Mouse (Mus musculus) heart, embryonic 16.5 days (tissue): ENCODE measurements around the gene St6galnac6. TPM values are rescaled to one million over a fixed set of nuclear protein-coding genes. Genes with fewer than 3 reads are reported as not detected.
A peak's percentile ranks its signal among the peaks of the same experiment; 100 is the strongest.

ENCODE experiments used
- ATAC-seq: fragments of 200-750 bp; cut with Nextera tagmentation; replicated peaks from 2 replicates; pipeline ENCODE4 v1.8.0; 2017; ENCODE audit warnings: moderate number of reproducible peaks; ENCODE audit not compliant: insufficient read depth, low FRiP score; ENCODE audit errors: extremely low read depth
- H3K27ac ChIP-seq: fragments of 300-500 bp; sonication (generic); 2 replicates; pipeline ENCODE4 v1.5.1; 2014; ENCODE audit warnings: mild to moderate bottlenecking, low read length, control low read depth, moderate library complexity
- H3K27me3 ChIP-seq: fragments of 300-500 bp; sonication (generic); 2 replicates; pipeline ENCODE4 v1.6.1; 2014; ENCODE audit warnings: low read length, mixed read lengths; ENCODE audit not compliant: control insufficient read depth, insufficient read depth
- H3K36me3 ChIP-seq: fragments of 300-500 bp; sonication (generic); 2 replicates; pipeline ENCODE4 v1.6.1; 2014; ENCODE audit not compliant: control insufficient read depth, insufficient read depth
- H3K4me1 ChIP-seq: fragments of 300-500 bp; sonication (generic); 2 replicates; pipeline ENCODE4 v1.6.1; 2014; ENCODE audit warnings: low read length, mixed read lengths; ENCODE audit not compliant: control insufficient read depth, insufficient read depth
- H3K4me2 ChIP-seq: fragments of 300-500 bp; sonication (generic); 2 replicates; pipeline ENCODE4 v1.6.1; 2014; ENCODE audit warnings: low read depth, mild to moderate bottlenecking, control low read depth, low read length
- H3K4me3 ChIP-seq: fragments of 300-500 bp; sonication (generic); 2 replicates; pipeline ENCODE4 v1.5.1; 2014; ENCODE audit warnings: mild to moderate bottlenecking, control low read depth, low read length
- H3K9ac ChIP-seq: fragments of 300-500 bp; sonication (generic); 2 replicates; pipeline ENCODE4 v1.6.1; 2014; ENCODE audit warnings: low read length, control low read depth
- H3K9me3 ChIP-seq: fragments of 300-500 bp; sonication (generic); replicated peaks from 2 replicates; pipeline ENCODE4 v1.6.1; 2016; ENCODE audit warnings: low read length; ENCODE audit not compliant: control insufficient read depth
- WGBS: fragments of 180-500 bp; shearing (Covaris S2); extraction: QIAGEN DNeasy Blood & Tissue Kit; methylation state at CpG from one replicate; pipeline ENCODE4 v1.1.7; 2014; 5-methylcytosine and 5-hydroxymethylcytosine counted together
- polyA plus RNA-seq: library from polyadenylated mRNA; unstranded; fragments of >200 nt; fragmentation: Nextera tagmentation; extraction: Ambion mirVana; gene quantifications from 2 replicates; pipeline ENCODE4 v1.2.1, GENCODE M21; 2015

St6galnac6 gene
- polyA plus RNA-seq, 1 experiment from 2014 or later, result 33.4 TPM

- Histone ChIP-seq H3K4me1 (peaks cover 47% of the 10 kb centered on the region), H3K9ac (peak overlapping the region; percentile 88), H3K4me3 (peak overlapping the region; percentile 80), H3K4me2 (peak overlapping the region; percentile 92), H3K27me3 (no peaks in the 10 kb centered on the region), H3K9me3 (no peaks in the 10 kb centered on the region), H3K27ac (peak overlapping the region; percentile 97), H3K36me3 (no peaks in the 10 kb centered on the region)
- ATAC-seq, result no peak
- WGBS, result 6% methylated on average over 34 of the region's 34 CpGs
These were observed 7.9 kb downstream of the St6galnac6 start for GRCm38 (mm10) chr2:32607262-32607947.

DNA sequence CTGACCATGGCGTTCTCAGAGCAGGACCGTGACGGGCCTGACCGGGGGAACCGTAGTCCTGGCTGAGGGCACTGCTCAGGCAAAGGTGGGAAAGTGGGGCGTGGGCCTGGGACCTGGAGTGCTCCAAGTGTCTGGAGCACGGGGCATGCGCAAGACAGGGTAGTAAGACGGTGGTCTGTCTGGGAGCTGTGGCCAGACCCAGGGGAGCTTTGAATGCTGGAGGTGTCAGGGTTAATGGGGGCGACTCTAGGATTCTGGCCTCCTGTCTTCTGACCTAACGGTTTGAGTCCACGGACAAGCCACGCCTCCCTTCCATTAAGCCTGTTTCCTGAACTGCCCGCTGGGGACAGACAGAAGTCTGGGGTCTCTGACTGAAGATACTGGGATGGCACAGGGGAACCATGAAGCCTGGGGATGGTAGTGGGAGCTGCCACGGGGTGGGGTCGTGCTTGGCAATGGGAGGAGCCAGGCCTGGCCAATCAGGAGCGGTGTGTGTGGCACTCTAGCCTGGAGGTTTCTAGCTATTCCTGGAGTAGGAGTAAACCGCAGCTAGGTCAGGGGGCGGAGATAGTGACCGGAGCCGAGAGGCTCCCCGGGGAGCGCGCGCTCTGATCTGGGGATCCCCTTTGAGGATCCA lies 8.8 kb downstream of the St6galnac6 start:
- Histone ChIP-seq H3K27ac (peak overlapping the region; percentile 97), H3K4me1 (peaks cover 46% of the 10 kb centered on the region), H3K9me3 (no peaks in the 10 kb centered on the region), H3K9ac (peak overlapping the region; percentile 78), H3K4me2 (peak overlapping the region; percentile 92), H3K27me3 (no peaks in the 10 kb centered on the region), H3K4me3 (peak overlapping the region; percentile 80), H3K36me3 (peaks cover 5% of the 10 kb centered on the region; the same call in 1 of the 2 replicates)
- 4% methylated on average over 25 of the region's 25 CpGs for WGBS
- peak; percentile 81 for ATAC-seq

- Histone ChIP-seq H3K4me1 (peaks cover 48% of the 10 kb centered on the region), H3K27me3 (no peaks in the 10 kb centered on the region), H3K4me2 (peak overlapping the region; percentile 92), H3K27ac (peak overlapping the region; percentile 97), H3K4me3 (peak overlapping the region; percentile 80), H3K9me3 (no peaks in the 10 kb centered on the region), H3K36me3 (peaks cover 5% of the 10 kb centered on the region; the same call in 1 of the 2 replicates), H3K9ac (peak overlapping the region; percentile 78)
- 39% methylated on average over 18 of the region's 18 CpGs for WGBS
- ATAC-seq, result peak; percentile 66
These were observed 9.4 kb downstream of the St6galnac6 start for GRCm38 (mm10) chr2:32608778-32609435.

DNA sequence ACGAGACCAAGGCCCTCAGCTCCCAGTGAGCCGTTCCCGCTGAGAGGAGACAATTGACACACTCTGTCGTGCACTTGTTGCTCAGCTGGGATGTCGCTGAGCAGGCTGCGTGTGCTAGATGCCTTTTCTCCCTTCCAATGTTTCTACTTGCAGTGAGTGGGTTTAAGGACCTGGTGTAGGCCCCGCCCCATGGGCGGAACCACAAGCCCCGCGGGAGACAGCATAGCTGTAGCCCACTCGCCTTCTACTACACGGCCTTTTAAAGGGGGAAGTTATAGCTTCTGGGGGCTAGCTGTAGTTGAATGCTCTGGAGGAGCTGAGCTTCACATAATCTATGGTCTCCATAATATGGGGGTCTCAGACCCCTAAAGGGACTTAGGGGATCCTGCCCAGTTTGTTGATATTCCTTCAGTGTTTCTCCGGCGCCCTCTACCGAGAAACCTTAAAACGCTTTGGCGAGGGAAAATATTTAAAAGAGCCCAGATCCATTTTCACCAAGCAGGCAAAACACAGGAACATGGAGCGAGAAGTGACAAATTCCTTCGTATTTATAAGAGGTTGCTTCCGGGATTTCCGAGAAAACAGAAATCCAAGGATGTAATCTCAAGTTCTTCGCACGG lies 11.2 kb downstream of the St6galnac6 start:
- Histone ChIP-seq H3K27me3 (no peaks in the 10 kb centered on the region), H3K4me2 (peak overlapping the region; percentile 92), H3K4me3 (peak overlapping the region; percentile 60), H3K27ac (peak overlapping the region; percentile 69), H3K36me3 (peaks cover 12% of the 10 kb centered on the region), H3K9ac (peak overlapping the region; percentile 69), H3K4me1 (peaks cover 44% of the 10 kb centered on the region), H3K9me3 (no peaks in the 10 kb centered on the region)
- ATAC-seq, result no peak
- WGBS, result 8% methylated on average over 23 of the region's 23 CpGs

DNA sequence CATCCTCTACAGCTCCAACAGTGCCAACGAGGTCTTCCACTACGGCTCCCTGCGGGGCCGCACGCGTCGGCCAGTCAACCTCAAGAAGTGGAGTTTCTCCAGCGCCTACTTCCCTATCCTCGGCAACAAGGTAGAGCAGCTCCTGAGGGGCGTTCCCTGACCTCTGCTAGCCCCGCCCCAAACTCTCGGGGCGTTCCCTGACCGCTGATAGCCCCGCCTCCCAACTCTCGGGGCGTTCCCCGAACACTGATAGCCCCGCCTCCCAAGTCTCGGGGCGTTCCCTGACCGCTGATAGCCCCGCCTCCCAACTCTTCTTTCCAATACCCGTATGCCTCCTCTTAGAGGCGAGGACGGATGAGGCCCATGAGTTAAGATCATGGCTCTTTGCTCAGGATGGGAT lies 12.8 kb downstream of the St6galnac6 start:
- WGBS, result 77% methylated on average over 26 of the region's 26 CpGs
- Histone ChIP-seq H3K4me2 (no peak overlapping the region), H3K4me3 (no peak overlapping the region), H3K9ac (no peak overlapping the region), H3K9me3 (no peaks in the 10 kb centered on the region), H3K27me3 (no peaks in the 10 kb centered on the region), H3K4me1 (peaks cover 40% of the 10 kb centered on the region), H3K36me3 (peaks cover 20% of the 10 kb centered on the region), H3K27ac (no peak overlapping the region)
- no peak for ATAC-seq

DNA sequence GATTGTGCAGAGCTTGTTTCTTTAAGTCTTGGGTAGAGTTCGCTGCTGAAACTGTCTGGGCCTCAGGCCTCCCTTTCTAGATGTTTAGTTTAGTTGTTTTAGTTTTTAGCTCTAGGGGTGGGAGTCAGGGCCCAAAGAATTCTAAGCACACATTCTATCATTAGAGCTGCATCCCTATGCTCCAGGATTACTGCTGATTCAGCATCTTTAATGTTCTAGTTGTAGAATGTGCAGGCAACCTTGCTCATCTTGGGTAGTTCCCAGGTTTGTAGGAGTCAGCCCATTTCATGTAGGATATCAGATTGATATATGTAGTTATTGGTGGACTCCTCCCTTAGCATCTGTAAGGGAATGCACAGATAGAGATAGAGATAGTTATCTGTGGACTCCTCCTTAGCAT lies 17.6 kb downstream of the St6galnac6 start:
- peaks cover 33% of the 10 kb centered on the region for H3K4me1 ChIP-seq
- peaks cover 3% of the 10 kb centered on the region; the same call in 1 of the 2 replicates for H3K9me3 ChIP-seq
- H3K4me3 ChIP-seq, result no peak overlapping the region
- peaks cover 37% of the 10 kb centered on the region for H3K36me3 ChIP-seq
- WGBS, result 95% methylated on average over 1 of the region's 1 CpGs
- H3K9ac ChIP-seq, result no peak overlapping the region
- H3K27me3 ChIP-seq, result no peaks in the 10 kb centered on the region
- no peak overlapping the region for H3K4me2 ChIP-seq
- no peak for ATAC-seq
- H3K27ac ChIP-seq, result no peak overlapping the region

GRCm38 (mm10) chr2:32617601-32618000 lies 18.1 kb downstream of the St6galnac6 start:
- no peak overlapping the region for H3K4me3 ChIP-seq

DNA sequence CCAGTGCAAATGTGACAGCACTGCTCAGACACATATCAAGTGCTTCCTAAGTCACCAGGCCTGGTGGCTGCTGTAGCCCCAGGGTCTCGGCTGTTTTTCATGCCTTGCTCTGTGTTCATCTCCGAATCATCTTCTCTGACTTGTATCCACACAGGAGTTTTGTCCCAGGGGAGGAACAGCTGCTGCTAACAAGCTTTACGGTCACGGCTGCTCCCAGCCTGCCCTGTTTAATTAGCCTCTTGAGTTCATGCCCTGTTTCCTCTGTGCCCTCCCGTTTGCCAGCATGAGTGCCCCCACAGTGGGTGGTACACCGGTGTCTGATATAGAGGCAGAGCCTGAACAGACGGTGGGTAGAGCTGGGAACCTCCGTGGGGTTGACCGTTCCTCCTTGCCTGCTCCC lies 18.5 kb downstream of the St6galnac6 start:
- no peak for ATAC-seq
- H3K4me2 ChIP-seq, result no peak overlapping the region
- H3K4me3 ChIP-seq, result no peak overlapping the region
- H3K36me3 ChIP-seq, result peaks cover 32% of the 10 kb centered on the region
- peaks cover 3% of the 10 kb centered on the region; the same call in 1 of the 2 replicates for H3K9me3 ChIP-seq
- H3K27ac ChIP-seq, result no peak overlapping the region
- H3K4me1 ChIP-seq, result peaks cover 35% of the 10 kb centered on the region
- no peak overlapping the region for H3K9ac ChIP-seq
- H3K27me3 ChIP-seq, result no peaks in the 10 kb centered on the region
- WGBS, result 84% methylated on average over 9 of the region's 9 CpGs

More at GRCm38 (mm10) chr2:32617601-32618000, 18.1 kb downstream of the St6galnac6 start:
- H3K4me1 ChIP-seq, result peaks cover 35% of the 10 kb centered on the region
- no peaks in the 10 kb centered on the region for H3K27me3 ChIP-seq
- H3K4me2 ChIP-seq, result no peak overlapping the region
- WGBS, result 93% methylated on average over 4 of the region's 4 CpGs
- H3K9ac ChIP-seq, result no peak overlapping the region
- peaks cover 37% of the 10 kb centered on the region for H3K36me3 ChIP-seq
- no peak for ATAC-seq
- peaks cover 3% of the 10 kb centered on the region; the same call in 1 of the 2 replicates for H3K9me3 ChIP-seq
- no peak overlapping the region for H3K27ac ChIP-seq
